Mouse (Mus musculus) MEL (cell line): ENCODE results near the gene Plekhg6. TPM values are rescaled to one million over a fixed set of nuclear protein-coding genes. Genes with fewer than 3 reads are reported as not detected.

Experiments
- DNase-seq: peaks from one replicate; pipeline ENCODE4 v3.0.0; 2011; ENCODE audit warnings: low read depth, low spot score
- H3K27ac ChIP-seq: 2 replicates; pipeline ENCODE4 v1.5.1; 2012; ENCODE audit warnings: low read depth, mild to moderate bottlenecking, control low read depth, low read length, moderate library complexity; ENCODE audit not compliant: control insufficient read depth
- H3K27me3 ChIP-seq, 2 experiments: fragments of 150-350 bp in 1 of 2; sonication (generic) in 1 of 2; 2 replicates each; pipeline ENCODE4 v1.6.1; 2012; ENCODE audit warnings: low read length in 2 of 2, mild to moderate bottlenecking in 2 of 2, improper control_type of control experiment in 1 of 2, moderate library complexity in 1 of 2; ENCODE audit not compliant: insufficient read depth in 2 of 2, control insufficient read depth in 1 of 2
- H3K36me3 ChIP-seq, 2 experiments: 2 replicates each; pipeline ENCODE4 v1.6.1; 2012 to 2014; ENCODE audit warnings: low read length in 2 of 2, improper control_type of control experiment in 1 of 2, inconsistent platforms in 1 of 2, mild to moderate bottlenecking in 1 of 2; ENCODE audit not compliant: insufficient read depth in 2 of 2, control insufficient read depth in 1 of 2
- H3K4me1 ChIP-seq, 2 experiments: fragments of 150-350 bp in 1 of 2; sonication (generic) in 1 of 2; 2 replicates each; pipeline ENCODE4 v1.6.1; 2012; ENCODE audit warnings: low read length in 2 of 2, improper control_type of control experiment in 1 of 2, mild to moderate bottlenecking in 1 of 2; ENCODE audit not compliant: insufficient read depth in 2 of 2, control insufficient read depth in 1 of 2
- H3K4me3 ChIP-seq, 2 experiments: fragments of 150-350 bp in 1 of 2; sonication (generic) in 1 of 2; 2 replicates each; pipeline ENCODE4 v1.5.1; 2012; ENCODE audit warnings: low read depth in 2 of 2, low read length in 2 of 2, mild to moderate bottlenecking in 2 of 2, moderate library complexity in 2 of 2, control low read depth in 1 of 2, improper control_type of control experiment in 1 of 2; ENCODE audit not compliant: control insufficient read depth in 1 of 2, insufficient read depth in 1 of 2
- H3K79me2 ChIP-seq: 2 replicates; pipeline ENCODE4 v1.6.1; 2012; ENCODE audit warnings: mild to moderate bottlenecking, low read length, moderate library complexity; ENCODE audit not compliant: control insufficient read depth, poor library complexity, insufficient read depth
- H3K9ac ChIP-seq: 2 replicates; pipeline ENCODE4 v1.6.1; 2012; ENCODE audit warnings: low read depth, mild to moderate bottlenecking, control low read depth, low read length, moderate library complexity; ENCODE audit not compliant: control insufficient read depth, poor library complexity, severe bottlenecking
- H3K9me3 ChIP-seq: fragments of 150-350 bp; sonication (generic); replicated peaks from 2 replicates; pipeline ENCODE4 v1.6.1; 2012; ENCODE audit warnings: mild to moderate bottlenecking, low read length, improper control_type of control experiment, moderate library complexity; ENCODE audit not compliant: insufficient read depth
- BHLHE40 ChIP-seq: IDR thresholded peaks from 2 replicates; pipeline ENCODE4 v1.6.1; 2012; ENCODE audit warnings: low read depth, mild to moderate bottlenecking, inconsistent platforms, low read length, improper control_type of control experiment, borderline replicate concordance
- ETS1 ChIP-seq: IDR thresholded peaks from 2 replicates; pipeline ENCODE4 v1.6.1; 2012; ENCODE audit warnings: low read depth, mild to moderate bottlenecking, inconsistent platforms, low read length, improper control_type of control experiment, moderate library complexity
- GABPA ChIP-seq: IDR thresholded peaks from 2 replicates; pipeline ENCODE4 v1.6.1; 2012; ENCODE audit warnings: low read depth, mild to moderate bottlenecking, inconsistent platforms, low read length, improper control_type of control experiment, moderate library complexity
- MAFK ChIP-seq: IDR thresholded peaks from 2 replicates; pipeline ENCODE4 v1.6.1; 2011; ENCODE audit warnings: low read depth, mild to moderate bottlenecking, low read length, improper control_type of control experiment, borderline replicate concordance
- MAX ChIP-seq: IDR thresholded peaks from 2 replicates; pipeline ENCODE4 v1.6.1; 2011; ENCODE audit warnings: low read length, improper control_type of control experiment
- MXI1 ChIP-seq: IDR thresholded peaks from 2 replicates; pipeline ENCODE4 v1.6.1; 2011; ENCODE audit warnings: mild to moderate bottlenecking, low read depth, low read length, improper control_type of control experiment
- MYB ChIP-seq: IDR thresholded peaks from 2 replicates; pipeline ENCODE4 v1.6.1; 2011; ENCODE audit warnings: mild to moderate bottlenecking, low read depth, low read length, improper control_type of control experiment
- POLR2A ChIP-seq, 2 experiments: IDR thresholded peaks; 2 replicates each; pipeline ENCODE4 v1.6.1; 2011 to 2012; ENCODE audit warnings: low read length in 2 of 2, mild to moderate bottlenecking in 2 of 2, control low read depth in 1 of 2, improper control_type of control experiment in 1 of 2, low read depth in 1 of 2, moderate library complexity in 1 of 2; ENCODE audit not compliant: control insufficient read depth in 1 of 2, insufficient read depth in 1 of 2, poor library complexity in 1 of 2
- POLR2AphosphoS2 ChIP-seq: IDR thresholded peaks from 2 replicates; pipeline ENCODE4 v1.6.1; 2011; ENCODE audit warnings: low read length, improper control_type of control experiment
- POLR2AphosphoS5 ChIP-seq: IDR thresholded peaks from 2 replicates; pipeline ENCODE4 v1.6.1; 2012; ENCODE audit warnings: low read depth, borderline replicate concordance, mild to moderate bottlenecking, inconsistent platforms, low read length, moderate library complexity, mixed read lengths
- SMC3 ChIP-seq: IDR thresholded peaks from 2 replicates; pipeline ENCODE4 v1.6.1; 2011; ENCODE audit warnings: low read depth, low read length, improper control_type of control experiment
- TBP ChIP-seq: IDR thresholded peaks from 2 replicates; pipeline ENCODE4 v1.8.0; 2011; ENCODE audit warnings: low read depth, low read length, improper control_type of control experiment
- USF1 ChIP-seq: IDR thresholded peaks from 2 replicates; pipeline ENCODE4 v1.6.1; 2014; ENCODE audit warnings: low read depth, mild to moderate bottlenecking, inconsistent platforms, low read length, improper control_type of control experiment, moderate library complexity
- ZC3H11A ChIP-seq: IDR thresholded peaks from 2 replicates; pipeline ENCODE4 v1.6.1; 2012; ENCODE audit warnings: low read depth, mild to moderate bottlenecking, inconsistent platforms, low read length, improper control_type of control experiment
- polyA plus RNA-seq, 2 experiments: library from polyadenylated mRNA; stranded (reverse) in 1 of 2; unstranded in 1 of 2; fragments of >175 nt in 1 of 2; fragments of >200 nt in 1 of 2; gene quantifications; 2 replicates each; pipeline versions ENCODE4 v1.2.1 to v1.2.4; 2012; ENCODE audit warnings: low replicate concordance in 2 of 2, low read depth in 1 of 2; ENCODE audit not compliant: insufficient read length in 2 of 2, insufficient read depth in 1 of 2, missing spikeins in 1 of 2
- total RNA-seq: library from RNA; depleted of rRNA; stranded (reverse); fragments of 300-350 nt; gene quantifications from 2 replicates; pipeline ENCODE4 v1.2.3, GENCODE M21; 2012

Plekhg6 gene
- total and polyA plus RNA-seq, 3 experiments: 0.13 TPM; not detected in 2

GRCm38 (mm10) chr6:125407224-125407623, 26.6 kb upstream of the Plekhg6 start:
- no peaks in the 10 kb centered on the region for H3K36me3 ChIP-seq
- H3K79me2 ChIP-seq: no peaks in the 10 kb centered on the region
- H3K27me3 ChIP-seq: peaks cover 0 to 6% of the 10 kb centered on the region in 2 experiments; a peak in 2 of 4 replicates
- H3K4me3 ChIP-seq: no peak overlapping the region
- no peak for DNase-seq
- H3K9me3 ChIP-seq: no peaks in the 10 kb centered on the region
- no peak for TF ChIP-seq MYB
- no peak for TF ChIP-seq POLR2AphosphoS2
- no peak for TF ChIP-seq MAX
- TF ChIP-seq POLR2A (IDR thresholded peaks at IDR 0.05; ENCODE audit: control insufficient read depth in 1 of 2, insufficient read depth in 1 of 2, low read depth in 1 of 2, low read length in 2 of 2, poor library complexity in 1 of 2): no peak
- TF ChIP-seq POLR2AphosphoS5: no peak
- no peak overlapping the region for H3K9ac ChIP-seq
- no peak overlapping the region for H3K27ac ChIP-seq
- H3K4me1 ChIP-seq: no peaks in the 10 kb centered on the region

GRCm38 (mm10) chr6:125405461-125406382, 25.1 kb upstream of the Plekhg6 start:
- Histone ChIP-seq H3K79me2 (no peaks in the 10 kb centered on the region), H3K9me3 (no peaks in the 10 kb centered on the region), H3K9ac (no peak overlapping the region), H3K27me3 (peaks cover 0 to 6% of the 10 kb centered on the region in 2 experiments; a peak in 2 of 4 replicates), H3K4me1 (no peaks in the 10 kb centered on the region), H3K27ac (no peak overlapping the region), H3K4me3 (no peak overlapping the region), H3K36me3 (no peaks in the 10 kb centered on the region)
- DNase-seq: no peak
- no peak for TF ChIP-seq ETS1

GRCm38 (mm10) chr6:125389853-125390252, 9.3 kb upstream of the Plekhg6 start:
- Histone ChIP-seq H3K4me3 (no peak overlapping the region), H3K27me3 (peaks cover 0 to 2% of the 10 kb centered on the region in 2 experiments; a peak in 1 of 4 replicates), H3K4me1 (no peaks in the 10 kb centered on the region), H3K9ac (no peak overlapping the region), H3K27ac (no peak overlapping the region), H3K79me2 (no peaks in the 10 kb centered on the region), H3K36me3 (no peaks in the 10 kb centered on the region), H3K9me3 (no peaks in the 10 kb centered on the region)
- no peak for TF ChIP-seq ETS1
- DNase-seq: no peak

DNA sequence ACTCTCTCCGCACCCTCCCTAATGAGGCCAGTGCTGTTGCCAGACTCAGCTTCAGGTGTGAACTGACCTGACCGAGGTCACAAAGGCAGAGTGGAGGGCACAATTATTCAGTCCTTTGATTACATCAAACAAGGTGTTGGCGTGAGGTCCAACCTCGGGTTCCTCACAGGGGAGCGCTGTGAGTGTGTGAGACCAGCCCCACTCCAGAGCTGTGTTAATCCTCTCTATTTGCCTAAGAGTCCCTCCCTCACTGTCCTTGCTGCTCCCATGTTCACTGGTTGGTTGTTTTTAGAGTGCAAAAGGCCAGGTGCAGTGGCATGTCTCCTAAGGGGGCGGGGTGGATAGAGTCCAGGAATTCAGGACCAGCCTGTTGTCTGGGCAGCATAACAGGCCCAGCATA, 5.5 kb upstream of the Plekhg6 start:
- H3K36me3 ChIP-seq: no peaks in the 10 kb centered on the region
- peaks cover 0 to 2% of the 10 kb centered on the region in 2 experiments; a peak in 2 of 4 replicates for H3K27me3 ChIP-seq
- H3K4me1 ChIP-seq: no peaks in the 10 kb centered on the region
- no peak overlapping the region for H3K27ac ChIP-seq
- no peaks in the 10 kb centered on the region for H3K9me3 ChIP-seq
- no peak for DNase-seq
- TF ChIP-seq GABPA (no peak), ZC3H11A (no peak), USF1 (no peak), TBP (no peak), MXI1 (no peak), BHLHE40 (no peak), MAFK (no peak), SMC3 (no peak)
- H3K4me3 ChIP-seq: no peak overlapping the region
- no peak overlapping the region for H3K9ac ChIP-seq
- no peaks in the 10 kb centered on the region for H3K79me2 ChIP-seq
